Mouse (Mus musculus) T-helper 1 cell (primary cell): ENCODE measurements around the gene Rsbn1l.
"Not testable (repeated sequence)": the region's sequence is repeated elsewhere in the genome, so short reads cannot be mapped to it uniquely, and the experiment has no call there.

ENCODE experiments used
- in situ Hi-C: fragments of 300-600 bp; cut with MboI, MseI; formaldehyde crosslinking; loops from one replicate; pipeline ENCODE4 v1.15.1; 2025; ENCODE audit warnings: high pct_unique_total_duplicates

Rsbn1l gene

DNA sequence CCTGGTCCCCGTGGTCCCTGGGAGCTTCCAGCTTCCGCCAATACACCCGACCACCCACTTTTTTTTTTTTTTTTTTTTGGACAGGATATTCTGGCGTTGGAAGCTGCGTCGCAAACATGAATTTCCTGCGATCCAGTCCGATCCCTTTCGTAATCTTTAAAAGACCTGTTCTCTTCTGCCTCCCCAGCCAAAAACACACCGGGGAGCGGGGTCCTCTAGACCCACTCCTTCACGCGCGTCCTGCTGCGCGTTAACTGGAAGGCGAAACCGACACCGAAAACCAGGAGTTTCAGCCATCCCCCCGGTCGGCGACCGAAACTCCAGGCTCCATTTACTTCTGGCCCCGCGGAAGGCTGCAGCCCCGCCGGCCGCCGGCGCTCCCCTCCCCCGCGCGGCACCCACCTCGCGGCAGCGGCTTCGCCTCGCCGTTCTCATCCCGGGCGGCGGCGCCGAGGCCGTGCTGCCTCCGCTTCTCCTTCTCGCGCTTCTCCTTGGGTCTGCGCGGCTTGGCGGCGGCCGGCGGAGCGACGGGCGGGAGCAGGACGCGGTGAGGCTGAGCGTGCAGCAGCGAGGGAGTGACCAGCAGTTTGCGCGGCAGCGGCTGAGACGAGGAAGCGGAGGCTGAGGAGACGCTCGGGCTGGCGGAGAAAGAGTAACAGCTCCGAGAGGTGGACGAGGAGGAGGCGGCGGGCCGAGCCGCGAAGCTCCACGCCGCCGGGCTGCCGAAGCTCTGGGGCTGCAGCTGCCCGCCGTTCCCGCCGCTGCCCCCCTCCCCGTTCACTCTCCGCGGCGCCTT, 5.1 kb downstream of the Rsbn1l start:
- in situ Hi-C loops, result loop anchor here (10.0 kb wide), 1 partner anchor 304 kb away; no protein-coding TSS in a partner anchor

DNA sequence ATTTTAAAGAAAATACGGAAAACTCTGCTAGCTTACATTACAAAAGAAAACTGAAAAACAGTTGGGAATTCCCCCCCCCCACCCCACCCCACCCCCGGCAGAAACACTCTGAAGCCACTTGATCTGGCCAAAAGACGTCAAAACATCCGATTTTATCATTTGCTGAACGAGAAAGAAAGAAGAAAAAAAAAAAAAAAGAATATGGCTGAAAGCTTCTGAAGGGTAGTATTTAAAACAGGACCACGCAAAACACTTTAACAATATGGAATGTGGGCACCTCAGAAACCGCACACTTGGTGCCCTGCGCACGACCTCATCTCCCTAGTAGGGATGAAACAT, 5.7 kb downstream of the Rsbn1l start:
- in situ Hi-C loops, result loop anchor here (10.0 kb wide), 1 partner anchor 304 kb away; no protein-coding TSS in a partner anchor

DNA sequence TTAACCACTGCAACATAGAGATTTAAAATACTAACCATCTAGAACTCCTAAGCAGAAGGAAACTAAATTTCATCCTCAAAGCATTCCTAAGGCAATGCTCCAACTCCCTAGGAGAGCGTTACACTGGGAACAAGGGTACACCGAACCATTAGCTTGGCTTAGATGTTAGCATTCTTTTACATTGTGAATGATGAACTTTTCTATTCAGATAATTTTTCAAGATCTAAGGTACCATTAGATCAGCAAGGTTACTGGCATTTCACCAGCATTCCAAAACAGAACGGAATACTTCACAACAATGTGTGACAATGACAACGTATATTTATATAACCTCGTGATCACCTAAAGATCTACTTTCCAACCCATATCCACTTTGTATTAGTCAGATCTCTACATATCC, 6.1 kb downstream of the Rsbn1l start:
- in situ Hi-C loops, result loop anchor here (10.0 kb wide), 1 partner anchor 305 kb away; no protein-coding TSS in a partner anchor

DNA sequence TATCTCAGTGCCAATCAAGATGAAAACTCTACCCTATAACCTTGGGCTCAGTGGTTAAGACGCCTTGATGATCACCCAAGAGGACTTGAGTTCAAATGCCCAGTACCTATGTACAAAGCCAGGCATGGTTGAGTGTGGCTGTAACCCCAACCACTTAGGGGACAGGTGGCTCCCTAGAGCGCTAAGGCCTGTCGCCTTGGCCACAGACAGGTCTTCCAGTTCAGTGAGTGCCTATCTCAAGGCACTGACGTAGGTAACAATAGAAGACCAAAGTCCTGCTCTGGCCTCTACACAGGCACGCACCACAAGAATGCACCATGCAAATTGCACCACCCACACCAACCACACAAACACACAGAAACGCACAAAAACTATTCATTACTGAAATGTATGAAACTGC, 9.3 kb downstream of the Rsbn1l start:
- in situ Hi-C loops, result no loop called here

DNA sequence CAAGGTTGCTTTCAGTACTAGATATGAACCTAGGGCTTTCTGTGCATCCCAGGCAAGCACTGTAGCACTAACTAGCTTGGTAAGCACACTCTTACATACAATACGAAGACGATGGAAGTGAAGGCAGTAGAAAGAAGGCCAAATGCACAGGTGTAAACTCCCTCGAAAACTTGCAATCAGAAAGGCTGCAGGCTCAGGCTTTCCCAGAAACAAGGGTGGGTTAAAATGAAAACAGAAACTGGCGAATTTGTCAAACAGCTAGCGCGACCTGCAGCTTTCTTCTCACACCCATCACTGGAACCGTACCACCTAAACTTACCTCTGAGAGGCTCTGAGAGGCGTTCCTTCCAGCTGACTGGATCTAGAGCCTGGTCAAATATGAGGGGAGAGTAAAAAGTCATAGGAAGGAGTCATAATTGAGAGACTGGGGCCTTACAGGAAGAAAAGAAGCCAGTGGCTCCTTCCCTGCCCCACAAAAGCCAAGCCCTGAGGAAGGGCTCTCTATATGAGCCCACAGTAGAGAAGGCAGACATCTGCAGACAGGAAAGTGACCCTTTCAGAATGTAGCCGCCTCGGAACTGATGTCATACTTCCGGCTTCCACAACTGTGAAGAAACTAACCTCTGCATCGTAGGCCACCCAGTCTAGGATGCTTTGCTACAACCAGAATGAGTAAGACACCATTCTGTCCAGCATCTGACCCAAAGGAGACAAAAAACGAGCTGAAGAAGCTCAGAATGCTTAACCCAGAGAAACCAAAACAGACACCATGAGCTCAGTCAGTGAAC, 11.0 kb downstream of the Rsbn1l start:
- in situ Hi-C loops, result no loop called here

DNA sequence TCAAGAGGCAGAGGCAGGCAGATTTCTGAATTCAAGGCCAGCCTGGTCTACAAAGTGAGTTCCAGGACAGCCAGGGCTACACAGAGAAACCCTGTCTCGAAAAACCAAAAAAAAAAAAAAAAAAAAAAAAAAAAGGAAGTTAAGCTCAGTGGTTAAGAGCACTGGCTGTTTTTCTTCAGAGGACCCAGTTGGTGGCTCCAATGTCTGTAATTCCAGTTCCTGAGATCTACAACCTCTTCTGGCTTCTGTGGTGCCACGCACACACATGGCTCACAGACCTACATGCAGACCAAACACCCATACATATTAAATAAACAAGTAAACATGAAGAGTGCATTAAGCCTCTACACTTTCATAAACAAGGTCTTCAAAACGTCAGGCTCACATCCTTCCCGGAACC, 12.4 kb downstream of the Rsbn1l start:
- in situ Hi-C loops, result not testable (repeated sequence)

DNA sequence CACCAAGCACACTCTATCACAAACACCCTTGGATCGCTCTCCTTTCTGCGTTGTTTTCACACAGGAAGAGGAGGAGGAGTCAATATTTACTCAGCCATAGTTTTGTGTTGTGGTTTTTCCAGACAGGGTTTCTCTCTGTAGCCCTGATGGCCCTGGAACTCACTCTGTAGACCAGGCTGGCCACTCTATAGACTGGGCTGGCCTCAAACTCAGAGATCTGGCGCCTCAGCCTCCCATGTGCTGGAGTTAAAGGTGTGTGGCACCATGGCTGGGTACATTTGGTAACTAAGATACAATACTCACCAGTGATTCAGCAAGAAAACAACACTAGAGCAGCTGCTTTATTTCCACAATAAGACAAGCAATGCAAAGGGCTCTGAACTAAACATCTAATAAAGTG, 13.7 kb downstream of the Rsbn1l start:
- in situ Hi-C loops, result no loop called here

DNA sequence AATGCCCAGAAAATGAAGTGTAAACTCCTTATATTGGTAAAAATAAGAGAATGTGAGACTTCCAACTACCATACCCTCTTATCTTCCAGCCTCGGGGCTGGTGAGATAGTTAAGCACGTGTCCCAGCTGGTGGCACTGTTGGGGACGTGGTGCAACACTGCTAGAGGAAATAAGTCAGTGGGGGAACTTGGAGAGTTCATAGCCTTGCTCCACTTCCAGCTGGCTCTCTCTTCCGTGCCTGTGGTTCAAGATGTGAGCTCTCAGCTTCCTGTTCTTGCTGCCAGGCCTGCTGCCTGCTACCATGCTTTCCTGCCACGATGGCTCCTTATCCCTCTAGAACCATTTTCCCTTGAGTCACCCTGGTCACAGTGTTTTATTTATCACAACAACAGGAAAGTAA, 15.0 kb downstream of the Rsbn1l start:
- in situ Hi-C loops, result no loop called here

DNA sequence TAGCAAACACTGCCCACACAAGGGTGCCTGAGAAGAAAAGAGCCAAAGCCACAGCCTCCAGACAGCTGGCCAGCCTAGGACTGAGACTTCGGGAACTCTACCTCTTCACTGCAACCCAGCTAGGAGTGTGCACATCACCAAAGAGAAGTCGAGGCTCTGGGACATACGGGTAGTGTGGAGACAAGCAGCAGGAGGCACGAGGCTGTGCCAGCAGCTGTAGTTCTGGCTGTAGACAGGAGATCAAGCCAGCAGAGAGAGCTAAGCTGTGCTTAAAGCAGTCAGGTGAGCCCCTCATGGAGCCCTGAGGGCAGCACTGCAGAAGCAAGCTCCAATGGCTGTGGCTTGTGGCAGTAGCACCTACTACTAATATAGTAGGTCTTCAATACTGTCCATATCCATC, 15.5 kb downstream of the Rsbn1l start:
- in situ Hi-C loops, result no loop called here

DNA sequence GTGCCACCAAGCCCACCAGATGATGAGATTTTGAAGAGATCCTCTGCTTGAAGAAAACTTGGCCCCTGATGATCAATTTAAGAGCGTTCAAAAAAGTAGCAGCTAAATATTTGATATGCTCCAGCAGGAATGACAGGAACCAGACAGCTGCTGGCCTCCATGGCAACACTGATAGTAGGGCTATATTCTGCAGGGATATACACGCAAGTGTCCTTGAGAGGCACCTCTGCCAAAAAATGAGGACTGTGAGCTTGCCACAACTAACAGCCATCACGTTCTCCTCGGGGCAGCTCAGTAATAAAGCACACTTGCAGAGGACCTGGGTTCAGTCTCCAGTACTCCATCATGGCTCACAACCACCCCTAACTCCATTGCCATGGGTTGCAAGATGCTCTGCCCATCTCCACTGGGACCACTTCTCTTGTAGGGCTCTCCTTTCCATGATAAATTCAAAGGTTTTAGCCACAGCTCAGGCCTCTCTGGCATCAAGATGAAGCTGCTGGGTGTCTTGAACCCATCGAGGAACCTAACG, 16.1 kb downstream of the Rsbn1l start:
- in situ Hi-C loops, result no loop called here

DNA sequence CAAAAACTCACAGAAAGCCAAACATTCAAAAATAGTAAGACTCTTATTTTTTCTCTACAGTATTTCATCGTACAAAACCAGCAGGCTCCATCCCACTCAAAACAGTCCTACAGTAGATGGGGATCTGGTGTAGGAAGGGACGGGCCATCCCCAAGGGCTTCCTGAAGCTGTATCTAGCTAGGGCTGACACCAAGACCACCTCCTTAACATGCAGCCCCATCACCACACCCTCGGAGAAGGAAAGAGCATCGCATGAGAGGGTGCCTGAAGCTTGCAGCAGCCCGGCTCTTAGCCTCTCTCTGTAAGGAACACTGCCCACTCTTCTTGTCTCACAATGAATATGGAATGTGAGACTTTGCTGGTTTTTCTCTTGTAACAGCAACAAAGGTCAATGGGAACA, 17.7 kb downstream of the Rsbn1l start:
- in situ Hi-C loops, result no loop called here

DNA sequence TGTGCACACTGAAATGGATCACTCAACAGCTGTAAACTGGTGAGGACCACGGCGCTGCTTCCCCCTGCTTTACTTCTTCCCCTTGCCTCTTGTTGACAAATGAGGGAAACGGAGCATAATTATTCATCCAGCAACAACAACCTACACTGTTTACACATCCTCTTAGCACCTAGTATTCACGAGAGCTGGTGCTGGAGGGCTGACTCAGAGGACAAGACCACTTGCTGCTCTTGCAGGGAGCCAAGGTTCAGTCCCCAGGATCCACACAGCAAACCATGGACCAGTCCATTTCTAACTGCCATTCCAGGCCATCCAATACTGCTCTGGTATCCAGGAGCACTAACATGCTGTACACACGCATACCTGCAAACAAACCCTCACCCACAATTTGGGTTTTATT, 20.3 kb downstream of the Rsbn1l start:
- in situ Hi-C loops, result no loop called here

DNA sequence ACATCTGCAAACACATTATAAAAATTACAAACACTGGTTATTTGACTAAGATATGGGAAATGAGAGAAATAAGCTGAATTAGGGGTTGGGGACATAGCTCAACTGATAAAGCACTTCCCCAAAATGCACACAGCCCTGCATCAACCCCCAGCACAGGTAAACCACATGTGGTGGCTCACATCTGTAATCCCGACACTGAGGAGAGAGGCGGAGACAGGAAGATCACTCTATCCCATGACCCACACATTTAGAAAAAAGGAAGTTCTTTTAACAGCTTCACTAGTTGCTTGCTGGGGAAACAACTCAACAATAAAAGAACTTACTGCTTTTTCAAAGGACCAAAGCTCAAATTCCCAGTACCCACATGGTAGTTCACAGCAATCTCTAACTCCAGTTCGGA, 23.6 kb downstream of the Rsbn1l start:
- in situ Hi-C loops, result no loop called here

DNA sequence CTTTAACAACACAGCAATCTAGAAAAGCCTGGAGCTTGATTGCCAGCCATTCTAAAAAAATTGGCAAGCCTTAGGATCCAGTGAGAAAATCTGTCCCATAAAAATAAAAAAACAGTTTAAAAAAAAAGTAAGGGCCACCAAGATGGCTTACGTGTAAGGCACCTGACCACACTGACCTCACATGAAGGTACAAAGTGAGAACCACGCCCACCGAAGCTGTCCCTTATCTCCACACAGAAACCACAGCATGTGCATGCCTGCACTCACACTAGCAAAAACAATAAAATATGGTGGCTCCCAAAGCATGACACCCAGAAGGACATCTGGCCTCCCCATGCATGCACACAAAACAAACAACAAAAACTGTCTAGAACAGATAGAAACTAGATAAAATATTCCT, 24.9 kb downstream of the Rsbn1l start:
- in situ Hi-C loops, result no loop called here

DNA sequence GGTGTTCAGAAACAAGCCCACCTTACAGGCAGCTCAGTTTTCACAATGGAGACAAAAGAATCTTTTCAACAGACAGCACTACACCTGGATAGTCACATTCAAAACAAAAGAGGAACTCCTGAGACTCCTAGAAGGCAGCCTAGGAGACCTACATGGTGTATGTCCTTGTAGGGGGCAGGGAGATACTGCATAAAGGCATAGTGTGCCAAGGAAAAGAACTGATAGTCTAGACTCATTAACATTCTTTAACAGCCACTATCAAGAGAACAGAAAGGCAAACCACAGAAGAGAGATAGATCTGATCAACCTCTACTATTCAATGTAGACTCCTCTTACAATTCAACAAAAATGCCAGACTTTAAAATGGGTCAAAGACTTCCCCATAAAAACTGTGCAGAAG, 25.8 kb downstream of the Rsbn1l start:
- in situ Hi-C loops, result no loop called here

DNA sequence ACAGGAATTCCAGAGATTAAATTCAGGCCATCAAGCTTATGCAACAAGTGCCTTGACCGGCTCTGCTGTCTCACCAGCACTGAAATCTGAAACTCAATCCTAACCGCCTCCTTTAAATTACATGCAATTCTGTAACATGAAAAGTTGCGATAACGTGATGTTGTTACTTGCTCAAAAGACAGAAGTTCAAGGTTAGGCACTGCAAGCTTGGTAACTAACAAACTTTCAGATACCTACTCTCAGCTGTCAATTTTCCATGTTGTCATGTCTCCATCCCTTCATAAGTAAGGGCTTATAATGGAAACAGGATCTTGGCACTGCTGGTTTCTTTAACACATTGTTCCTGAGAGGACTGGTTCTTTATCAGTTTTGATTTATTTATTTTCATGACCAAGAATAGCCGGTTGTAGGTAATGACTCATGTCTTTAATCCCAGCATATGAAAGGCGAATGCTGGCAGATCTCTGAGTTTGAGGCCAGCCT, 26.5 kb downstream of the Rsbn1l start:
- in situ Hi-C loops, result no loop called here

DNA sequence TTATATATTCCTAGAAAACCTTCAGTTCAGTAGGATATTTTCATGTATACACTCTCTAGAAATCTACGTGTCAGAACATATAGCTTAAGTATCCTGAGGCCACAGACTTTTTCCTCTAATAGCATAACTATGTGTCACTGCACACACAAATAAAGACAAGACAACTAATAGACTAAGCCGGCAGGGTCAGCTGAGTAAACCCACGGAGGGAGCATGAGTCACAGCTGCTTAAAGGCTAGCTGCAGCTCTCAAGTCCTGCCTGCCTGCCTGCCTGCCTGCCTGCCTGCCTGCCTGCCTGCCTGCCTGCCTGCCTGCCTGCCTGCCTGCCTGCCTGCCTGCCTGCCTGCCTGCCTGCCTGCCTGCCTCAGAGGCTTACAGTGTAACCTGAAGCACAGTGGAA, 30.7 kb downstream of the Rsbn1l start:
- in situ Hi-C loops, result no loop called here

DNA sequence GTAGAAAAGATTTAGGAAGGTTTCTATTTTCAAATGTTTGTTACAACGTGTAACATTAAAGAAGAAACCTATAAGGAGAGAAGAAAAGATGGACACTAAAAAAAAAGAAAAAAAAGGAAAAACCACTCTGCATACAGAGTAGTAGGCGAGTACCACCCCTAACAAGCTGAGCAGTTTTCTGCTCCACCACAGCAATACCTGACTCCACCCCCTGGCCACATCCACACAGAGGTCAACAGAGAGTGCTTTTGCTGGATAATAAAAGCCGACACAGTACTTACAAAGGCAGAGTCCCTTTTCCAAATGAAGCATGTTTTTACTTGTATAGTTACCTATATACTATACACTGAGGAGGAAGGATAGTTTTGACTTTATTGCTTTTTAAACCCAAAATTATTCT, 31.6 kb downstream of the Rsbn1l start:
- in situ Hi-C loops, result no loop called here

DNA sequence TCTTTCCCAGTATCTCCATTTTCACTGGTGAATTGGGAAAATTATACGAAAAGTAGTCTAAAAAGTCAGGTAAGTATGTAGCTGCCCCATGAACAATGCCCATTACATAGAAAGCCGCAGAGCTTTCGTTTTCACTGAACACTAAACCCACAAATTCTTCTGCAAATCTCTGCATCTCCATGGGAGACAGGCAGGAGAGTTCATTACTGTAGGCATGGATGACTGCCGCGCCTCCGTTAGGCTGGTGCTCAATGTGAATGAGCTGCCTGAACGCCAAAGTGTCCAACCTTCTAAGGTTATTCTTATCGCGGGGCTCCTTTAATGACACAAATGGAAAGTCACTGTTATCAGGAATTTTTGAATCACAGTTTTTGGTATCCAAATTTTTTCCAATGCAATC, 36.6 kb downstream of the Rsbn1l start:
- in situ Hi-C loops, result no loop called here

DNA sequence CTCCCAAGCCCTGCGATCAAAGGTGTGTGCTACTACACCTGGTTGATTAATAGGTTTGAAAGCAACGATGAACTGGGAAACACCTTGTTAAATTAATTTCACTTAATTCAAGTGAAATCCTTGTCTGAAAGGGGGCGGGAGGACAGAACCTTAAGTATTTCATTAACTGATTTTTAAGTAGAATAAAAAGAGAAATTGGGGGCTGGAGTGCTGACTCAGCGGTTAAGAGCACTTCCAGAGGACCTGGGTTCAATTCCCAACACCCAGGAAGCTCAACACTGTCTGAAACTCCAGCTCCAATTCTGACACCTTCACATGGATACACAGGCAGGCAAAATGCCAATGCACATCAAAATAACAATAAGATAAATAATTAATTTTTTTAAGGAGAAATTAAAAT, 37.2 kb downstream of the Rsbn1l start:
- in situ Hi-C loops, result no loop called here

DNA sequence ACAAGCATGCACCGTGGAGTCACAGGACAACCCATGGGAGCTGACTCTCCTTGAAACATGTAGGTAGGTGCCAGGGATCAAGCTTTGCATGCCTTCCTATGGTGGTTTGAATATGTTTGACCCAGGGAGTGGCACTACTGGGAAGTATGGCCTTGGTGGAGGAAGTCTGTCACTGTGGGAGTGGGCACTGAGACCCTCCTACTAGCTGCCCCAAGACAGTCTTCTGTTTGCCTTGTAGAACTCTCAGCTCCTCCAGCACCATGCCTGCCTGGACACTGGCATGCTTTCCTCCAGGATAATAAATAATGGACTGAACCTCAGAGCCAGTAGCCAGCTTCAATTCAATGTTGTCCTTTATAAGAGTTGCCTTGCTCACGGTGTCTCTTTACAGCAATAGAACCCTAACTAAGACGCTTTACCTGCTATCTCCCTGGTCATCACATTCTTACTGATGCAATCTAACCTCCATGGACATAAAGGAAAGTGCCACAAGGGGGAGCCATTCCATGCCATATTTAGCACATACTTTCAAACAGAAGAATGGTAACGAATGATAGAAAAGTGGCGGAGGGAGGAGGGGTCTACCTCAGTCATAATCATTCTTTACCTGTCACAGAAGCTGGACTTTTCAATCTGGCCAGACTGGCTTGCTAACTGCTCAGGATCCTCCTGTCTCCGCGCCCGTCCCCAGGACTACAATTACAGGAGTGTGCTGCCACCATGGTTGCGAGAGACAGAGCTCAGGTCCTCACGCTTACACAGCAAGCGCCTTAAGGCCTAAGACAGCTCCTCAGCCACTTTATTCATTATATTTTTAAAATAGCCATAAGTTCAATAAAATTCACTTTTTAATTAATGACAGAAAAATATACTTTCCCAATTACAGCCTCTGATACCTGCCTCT, 42.6 kb downstream of the Rsbn1l start:
- in situ Hi-C loops, result no loop called here

DNA sequence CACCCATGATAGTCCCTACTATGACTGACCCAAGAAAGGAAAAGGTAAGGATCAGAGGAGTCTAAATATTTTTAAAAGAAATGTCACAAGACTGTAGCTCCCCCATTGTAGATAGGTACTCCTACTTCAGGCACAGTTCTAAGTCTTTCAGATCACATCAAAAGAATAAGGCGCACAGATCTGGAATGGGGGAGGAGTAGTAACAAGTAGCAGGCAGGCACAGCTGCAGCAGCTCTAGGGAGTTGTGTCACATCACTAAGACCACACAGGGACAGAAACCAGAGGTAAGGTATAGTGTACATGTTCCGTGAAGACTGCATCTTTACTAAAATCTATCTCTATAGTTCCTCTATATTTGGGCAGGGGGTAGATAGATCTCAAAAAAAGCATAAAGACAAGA, 44.5 kb downstream of the Rsbn1l start:
- in situ Hi-C loops, result no loop called here
